Mouse (Mus musculus) embryonic facial prominence, embryonic 12.5 days (tissue): ENCODE results near the gene Tmprss6. TPM values are rescaled to one million over a fixed set of nuclear protein-coding genes. Genes with fewer than 3 reads are reported as not detected.

ENCODE experiments used
- ATAC-seq: fragments of 200-750 bp; cut with Nextera tagmentation; 2 replicates; pipeline ENCODE4 v1.8.0; 2017; ENCODE audit not compliant: insufficient number of reproducible peaks, insufficient read depth, low FRiP score, low TSS enrichment
- H3K27ac ChIP-seq: fragments of 300-500 bp; sonication (generic); 2 replicates; pipeline ENCODE4 v1.5.1; 2016; ENCODE audit warnings: mild to moderate bottlenecking
- H3K27me3 ChIP-seq: fragments of 300-500 bp; sonication (generic); 2 replicates; pipeline ENCODE4 v1.6.1; 2016; ENCODE audit warnings: mild to moderate bottlenecking, moderate library complexity
- H3K36me3 ChIP-seq: fragments of 300-500 bp; sonication (generic); 2 replicates; pipeline ENCODE4 v1.6.1; 2016; ENCODE audit warnings: mild to moderate bottlenecking
- H3K4me1 ChIP-seq: fragments of 300-500 bp; sonication (generic); 2 replicates; pipeline ENCODE4 v1.6.1; 2016
- H3K4me2 ChIP-seq: fragments of 300-500 bp; sonication (generic); replicated peaks from 2 replicates; pipeline ENCODE4 v1.6.1; 2016; ENCODE audit warnings: mild to moderate bottlenecking, moderate library complexity
- H3K4me3 ChIP-seq: fragments of 300-500 bp; sonication (generic); 2 replicates; pipeline ENCODE4 v1.5.1; 2016; ENCODE audit warnings: mild to moderate bottlenecking
- H3K9ac ChIP-seq: fragments of 300-500 bp; sonication (generic); 2 replicates; pipeline ENCODE4 v1.6.1; 2016; ENCODE audit warnings: mild to moderate bottlenecking, moderate library complexity
- H3K9me3 ChIP-seq: fragments of 300-500 bp; sonication (generic); 2 replicates; pipeline ENCODE4 v1.6.1; 2016; ENCODE audit warnings: mild to moderate bottlenecking, moderate library complexity
- WGBS: fragments of 180-500 bp; shearing (Covaris S2); methylation state at CpG from one replicate; pipeline ENCODE4 v1.1.7; 2016; 5-methylcytosine and 5-hydroxymethylcytosine counted together
- polyA plus RNA-seq: library from polyadenylated mRNA; unstranded; fragments of >200 nt; fragmentation: Nextera tagmentation; extraction: Ambion mirVana; gene quantifications from 2 replicates; pipeline ENCODE4 v1.2.1, GENCODE M21; 2016

The Tmprss6 gene
- polyA plus RNA-seq, 1 experiment from 2014 or later = 1.4 TPM

DNA sequence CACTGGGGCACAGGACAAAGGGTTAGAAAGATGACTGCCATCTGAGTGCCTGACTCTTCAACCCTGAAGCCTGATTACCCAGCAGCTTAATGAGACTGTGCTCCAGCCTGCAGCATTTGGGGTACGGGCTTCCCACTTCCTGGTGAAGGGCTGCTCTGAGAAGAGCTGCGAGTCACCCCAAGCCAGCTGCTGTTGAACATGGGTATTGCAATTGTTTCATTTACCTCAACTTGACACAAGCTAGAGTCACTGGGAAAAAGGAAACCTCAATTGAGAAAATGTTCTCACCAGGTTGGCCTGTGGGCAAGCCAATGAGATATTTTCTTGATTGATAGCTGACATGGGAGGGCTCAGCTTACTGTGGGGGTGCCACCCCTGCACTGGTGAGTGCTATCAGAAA lies 5.5 kb downstream of the Tmprss6 start:
- Histone ChIP-seq H3K9me3 (no peaks in the 10 kb centered on the region), H3K4me1 (no peaks in the 10 kb centered on the region), H3K4me3 (no peak overlapping the region), H3K9ac (no peak overlapping the region), H3K4me2 (no peak overlapping the region), H3K27me3 (no peaks in the 10 kb centered on the region), H3K36me3 (no peaks in the 10 kb centered on the region), H3K27ac (no peak overlapping the region)
- ATAC-seq = no peak
- 90% methylated on average over 2 of the region's 2 CpGs for WGBS

DNA sequence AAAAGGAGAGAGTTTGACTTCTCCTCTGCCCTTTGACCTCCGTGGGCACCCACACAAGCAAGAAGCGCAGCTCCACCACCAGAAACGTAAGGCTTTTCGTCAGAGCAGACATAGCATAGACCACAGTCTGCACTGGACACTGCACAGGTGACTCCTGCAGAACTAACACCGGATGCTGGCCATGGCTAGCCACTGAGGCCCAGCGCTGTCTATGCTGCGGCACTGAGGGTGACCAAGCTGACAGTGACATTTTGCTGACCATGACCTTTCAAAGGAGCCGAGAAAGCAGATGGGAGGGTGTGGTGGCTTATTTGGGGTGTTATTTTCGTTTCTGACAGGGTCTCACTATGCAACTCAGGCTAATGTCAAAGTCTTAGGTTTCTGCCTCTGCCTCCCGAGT lies 11.2 kb downstream of the Tmprss6 start:
- Histone ChIP-seq H3K27ac (no peak overlapping the region), H3K4me1 (peaks cover 4% of the 10 kb centered on the region; the same call in 1 of the 2 replicates), H3K4me2 (no peak overlapping the region), H3K4me3 (no peak overlapping the region), H3K27me3 (no peaks in the 10 kb centered on the region), H3K9ac (no peak overlapping the region), H3K36me3 (no peaks in the 10 kb centered on the region), H3K9me3 (no peaks in the 10 kb centered on the region)
- WGBS = 75% methylated on average over 10 of the region's 10 CpGs
- no peak for ATAC-seq

DNA sequence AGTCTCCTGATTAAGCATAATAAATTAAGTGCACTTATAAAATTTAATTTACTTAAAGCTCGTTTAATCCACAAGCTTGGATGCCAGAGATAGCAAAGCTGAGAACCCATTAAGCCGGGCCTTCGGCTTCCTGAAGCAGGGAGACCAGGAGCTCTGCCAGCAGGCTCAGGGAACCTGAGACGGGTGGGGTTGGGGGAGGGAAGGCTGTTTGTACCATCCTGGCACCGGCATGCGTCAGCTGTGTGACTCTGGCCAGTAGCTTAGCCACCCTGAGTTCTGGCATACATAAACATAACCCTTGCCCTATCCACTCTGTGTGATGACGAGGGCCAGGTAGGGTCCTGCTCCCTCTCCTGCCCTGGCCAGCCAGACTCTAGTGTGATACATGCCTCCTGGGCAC lies 12.4 kb downstream of the Tmprss6 start:
- peaks cover 4% of the 10 kb centered on the region; the same call in 1 of the 2 replicates for H3K4me1 ChIP-seq
- H3K36me3 ChIP-seq = no peaks in the 10 kb centered on the region
- H3K4me2 ChIP-seq = no peak overlapping the region
- no peaks in the 10 kb centered on the region for H3K27me3 ChIP-seq
- 31% methylated on average over 7 of the region's 7 CpGs for WGBS
- H3K9me3 ChIP-seq = no peaks in the 10 kb centered on the region
- ATAC-seq = no peak
- no peak overlapping the region for H3K27ac ChIP-seq
- no peak overlapping the region for H3K4me3 ChIP-seq
- H3K9ac ChIP-seq = no peak overlapping the region

DNA sequence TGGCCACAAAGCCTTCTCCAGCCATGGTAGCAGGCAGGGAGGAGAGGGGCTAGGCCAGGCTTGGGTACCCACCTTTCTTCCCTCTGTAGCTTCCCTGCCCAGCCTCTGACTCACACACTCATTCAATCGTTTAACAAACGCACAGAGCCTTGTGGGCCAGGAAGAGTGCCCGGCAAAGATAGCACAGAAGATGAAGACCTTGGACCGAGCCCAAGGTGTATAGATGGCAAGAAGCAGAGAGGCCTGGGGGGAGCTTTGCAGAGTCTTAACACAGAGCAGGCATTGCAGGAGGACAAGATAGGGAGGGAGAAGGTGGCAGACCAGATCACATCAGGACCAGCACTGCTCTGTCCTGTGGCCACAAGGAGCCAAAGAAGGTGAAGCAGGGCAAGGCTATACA lies 13.3 kb downstream of the Tmprss6 start:
- no peaks in the 10 kb centered on the region for H3K27me3 ChIP-seq
- WGBS = 78% methylated on average over 4 of the region's 4 CpGs
- no peaks in the 10 kb centered on the region for H3K9me3 ChIP-seq
- 0 out of 2 replicates have a peak, but pooled peaks have one; percentile 43 for ATAC-seq
- peaks cover 4% of the 10 kb centered on the region; the same call in 1 of the 2 replicates for H3K4me1 ChIP-seq
- no peaks in the 10 kb centered on the region for H3K36me3 ChIP-seq
- no peak overlapping the region for H3K4me3 ChIP-seq
- H3K27ac ChIP-seq = no peak overlapping the region
- no peak overlapping the region for H3K9ac ChIP-seq
- no peak overlapping the region for H3K4me2 ChIP-seq

- H3K9me3 ChIP-seq = no peaks in the 10 kb centered on the region
- no peak overlapping the region for H3K4me3 ChIP-seq
- no peaks in the 10 kb centered on the region for H3K36me3 ChIP-seq
- WGBS = 83% methylated on average over 3 of the region's 3 CpGs
- no peak overlapping the region for H3K4me2 ChIP-seq
- H3K27me3 ChIP-seq = no peaks in the 10 kb centered on the region
- no peak for ATAC-seq
- H3K9ac ChIP-seq = no peak overlapping the region
- H3K4me1 ChIP-seq = peaks cover 10% of the 10 kb centered on the region
- no peak overlapping the region for H3K27ac ChIP-seq
Measured at GRCm38 (mm10) chr15:78452929-78453328, 15.5 kb downstream of the Tmprss6 start.

GRCm38 (mm10) chr15:78451201-78451600 lies 17.2 kb downstream of the Tmprss6 start:
- H3K4me1 ChIP-seq = peaks cover 10% of the 10 kb centered on the region
- no peak overlapping the region for H3K9ac ChIP-seq
- H3K4me3 ChIP-seq = no peak overlapping the region
- no peaks in the 10 kb centered on the region for H3K9me3 ChIP-seq
- H3K27me3 ChIP-seq = no peaks in the 10 kb centered on the region
- no peaks in the 10 kb centered on the region for H3K36me3 ChIP-seq
- 77% methylated on average over 2 of the region's 2 CpGs for WGBS
- H3K4me2 ChIP-seq = no peak overlapping the region
- H3K27ac ChIP-seq = no peak overlapping the region
- ATAC-seq = no peak

- Histone ChIP-seq H3K4me1 (peaks cover 6% of the 10 kb centered on the region), H3K4me3 (no peak overlapping the region), H3K27ac (peak overlapping the region; percentile 46; the same call in 1 of the 2 replicates), H3K27me3 (no peaks in the 10 kb centered on the region), H3K9ac (no peak overlapping the region), H3K4me2 (no peak overlapping the region), H3K36me3 (no peaks in the 10 kb centered on the region), H3K9me3 (no peaks in the 10 kb centered on the region)
- WGBS = 91% methylated on average over 6 of the region's 6 CpGs
- no peak for ATAC-seq
Measured at GRCm38 (mm10) chr15:78450419-78450768, 18.0 kb downstream of the Tmprss6 start.

- Histone ChIP-seq H3K4me1 (peaks cover 6% of the 10 kb centered on the region), H3K36me3 (no peaks in the 10 kb centered on the region), H3K27ac (peak overlapping the region; percentile 46; the same call in 1 of the 2 replicates), H3K9ac (no peak overlapping the region), H3K9me3 (no peaks in the 10 kb centered on the region), H3K4me3 (no peak overlapping the region), H3K27me3 (no peaks in the 10 kb centered on the region), H3K4me2 (no peak overlapping the region)
- 33% methylated on average over 7 of the region's 7 CpGs for WGBS
- ATAC-seq = no peak
Measured at GRCm38 (mm10) chr15:78449694-78450418, 18.6 kb downstream of the Tmprss6 start.

DNA sequence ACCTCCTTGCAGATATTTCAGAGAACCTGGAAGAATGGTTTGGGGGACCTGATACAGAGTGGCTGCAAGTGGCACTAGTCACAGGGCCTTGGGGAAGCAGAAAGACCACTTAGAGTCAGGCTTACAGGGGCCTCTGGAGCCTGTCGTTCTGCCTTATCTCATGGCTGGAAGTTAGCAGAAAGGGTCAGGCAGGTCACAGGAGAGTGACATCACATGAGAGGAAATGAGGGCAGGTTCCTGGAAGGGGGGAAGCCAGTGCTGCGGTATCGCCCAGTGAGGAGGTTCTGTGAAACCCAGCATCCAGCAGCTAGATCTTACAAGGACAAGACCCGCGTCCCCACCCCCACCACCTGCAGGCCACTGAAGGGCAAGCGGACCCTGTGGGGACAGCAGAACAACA lies 19.3 kb downstream of the Tmprss6 start:
- Histone ChIP-seq H3K4me1 (peaks cover 6% of the 10 kb centered on the region), H3K4me3 (no peak overlapping the region), H3K27me3 (no peaks in the 10 kb centered on the region), H3K9me3 (no peaks in the 10 kb centered on the region), H3K9ac (no peak overlapping the region), H3K36me3 (no peaks in the 10 kb centered on the region), H3K27ac (no peak overlapping the region), H3K4me2 (no peak overlapping the region)
- WGBS = 55% methylated on average over 6 of the region's 6 CpGs
- ATAC-seq = no peak

GRCm38 (mm10) chr15:78447746-78448535 lies 20.5 kb downstream of the Tmprss6 start:
- under 1% methylated on average over 22 of the region's 22 CpGs for WGBS
- ATAC-seq = no peak
- no peaks in the 10 kb centered on the region for H3K27me3 ChIP-seq
- peak overlapping the region; percentile 31 for H3K4me3 ChIP-seq
- no peaks in the 10 kb centered on the region for H3K36me3 ChIP-seq
- H3K9ac ChIP-seq = peak overlapping the region; percentile 48
- peak overlapping the region; percentile 84 for H3K27ac ChIP-seq
- H3K9me3 ChIP-seq = no peaks in the 10 kb centered on the region
- H3K4me1 ChIP-seq = peaks cover 6% of the 10 kb centered on the region
- peak overlapping the region; percentile 58 for H3K4me2 ChIP-seq

DNA sequence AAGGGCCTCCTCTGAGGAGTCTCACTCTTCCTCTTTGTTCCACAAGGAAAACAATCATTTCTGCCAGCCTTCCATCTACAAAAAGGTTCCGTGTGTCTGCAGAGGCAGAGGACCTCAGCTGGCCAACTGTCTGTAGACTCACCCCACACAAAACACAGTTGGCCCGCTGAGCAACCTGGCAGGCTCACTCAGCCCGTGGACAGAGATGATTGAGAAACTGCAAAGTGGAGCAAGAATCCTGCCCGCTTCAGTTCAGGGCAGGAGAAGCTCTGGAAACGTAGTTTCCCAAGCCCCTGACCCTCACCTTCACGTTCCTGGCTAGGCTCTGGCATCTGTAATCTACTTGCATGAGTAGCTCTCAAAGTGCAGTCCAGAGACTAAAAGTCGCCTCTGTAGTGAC lies 21.3 kb downstream of the Tmprss6 start:
- no peak for ATAC-seq
- 48% methylated on average over 7 of the region's 7 CpGs for WGBS
- H3K9me3 ChIP-seq = no peaks in the 10 kb centered on the region
- H3K4me3 ChIP-seq = no peak overlapping the region
- H3K4me2 ChIP-seq = no peak overlapping the region
- H3K4me1 ChIP-seq = peaks cover 6% of the 10 kb centered on the region
- H3K9ac ChIP-seq = no peak overlapping the region
- H3K36me3 ChIP-seq = no peaks in the 10 kb centered on the region
- H3K27me3 ChIP-seq = no peaks in the 10 kb centered on the region
- H3K27ac ChIP-seq = 0 out of 2 replicates have a peak overlapping the region, but pooled peaks have one; percentile 17

DNA sequence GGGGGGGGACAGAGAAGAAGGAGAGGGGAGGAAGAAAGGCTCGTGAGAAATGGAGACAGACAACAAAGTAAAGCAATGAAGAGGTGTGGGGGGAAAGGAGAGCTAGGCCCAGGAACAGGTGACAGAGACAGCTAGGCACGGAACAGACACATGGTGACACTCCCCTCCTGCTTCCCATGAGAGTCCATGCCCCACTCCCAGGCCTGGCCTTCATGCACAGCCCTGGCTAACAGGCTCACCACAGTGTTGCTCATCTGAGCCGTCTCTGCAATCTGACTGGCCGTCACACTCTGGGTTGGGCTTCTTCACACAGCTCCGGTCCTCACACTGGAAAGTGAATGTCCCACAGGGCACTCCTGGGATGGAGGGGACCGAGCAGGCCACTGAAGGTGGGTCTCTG lies 24.6 kb downstream of the Tmprss6 start:
- WGBS = 50% methylated on average over 6 of the region's 6 CpGs
- no peaks in the 10 kb centered on the region for H3K36me3 ChIP-seq
- H3K27ac ChIP-seq = no peak overlapping the region
- H3K9me3 ChIP-seq = no peaks in the 10 kb centered on the region
- H3K4me3 ChIP-seq = no peak overlapping the region
- ATAC-seq = no peak
- no peaks in the 10 kb centered on the region for H3K27me3 ChIP-seq
- no peaks in the 10 kb centered on the region for H3K4me1 ChIP-seq
- H3K4me2 ChIP-seq = no peak overlapping the region
- no peak overlapping the region for H3K9ac ChIP-seq
